Mouse (Mus musculus): ENCODE measurements around the gene Ggact. TPM values are rescaled to one million over a fixed set of nuclear protein-coding genes. Genes with fewer than 3 reads are reported as not detected.

Ggact gene
- polyA plus RNA-seq, 1 experiment from 2014 or later, result 9.8 TPM

DNA sequence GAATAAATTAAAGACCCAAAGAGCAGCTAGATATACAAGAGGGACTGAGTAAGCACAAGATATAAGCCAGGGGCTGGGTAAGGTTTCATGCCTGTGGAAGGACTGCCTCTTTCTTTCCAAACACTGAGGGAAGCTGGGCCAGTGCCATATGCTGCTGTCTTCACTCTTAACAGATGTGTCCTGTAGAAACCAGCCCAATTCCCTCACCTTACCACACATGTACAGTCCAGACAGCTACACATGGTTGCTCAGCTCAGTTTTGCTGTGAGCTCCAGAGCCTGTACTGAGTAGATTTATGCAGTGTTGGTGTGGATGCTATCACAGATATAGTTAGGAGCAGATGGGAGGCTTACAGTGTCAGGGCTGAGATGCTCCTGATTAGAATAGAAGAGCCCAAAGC, 12.9 kb downstream of the Ggact start:
- H3K36me3 ChIP-seq, result no peaks in the 10 kb centered on the region
- H3K4me3 ChIP-seq (replicated peaks), result no peak overlapping the region
- H3K27ac ChIP-seq, result no peak overlapping the region
- ATAC-seq (ENCODE audit: insufficient number of reproducible peaks, insufficient read depth, low FRiP score, low TSS enrichment, low read depth), result no peak
- H3K27me3 ChIP-seq, result no peaks in the 10 kb centered on the region
- peaks cover 17% of the 10 kb centered on the region for H3K4me1 ChIP-seq (replicated peaks)
- H3K9me3 ChIP-seq, result no peaks in the 10 kb centered on the region
- H3K9ac ChIP-seq (replicated peaks), result no peak overlapping the region
- H3K4me2 ChIP-seq, result no peak overlapping the region

DNA sequence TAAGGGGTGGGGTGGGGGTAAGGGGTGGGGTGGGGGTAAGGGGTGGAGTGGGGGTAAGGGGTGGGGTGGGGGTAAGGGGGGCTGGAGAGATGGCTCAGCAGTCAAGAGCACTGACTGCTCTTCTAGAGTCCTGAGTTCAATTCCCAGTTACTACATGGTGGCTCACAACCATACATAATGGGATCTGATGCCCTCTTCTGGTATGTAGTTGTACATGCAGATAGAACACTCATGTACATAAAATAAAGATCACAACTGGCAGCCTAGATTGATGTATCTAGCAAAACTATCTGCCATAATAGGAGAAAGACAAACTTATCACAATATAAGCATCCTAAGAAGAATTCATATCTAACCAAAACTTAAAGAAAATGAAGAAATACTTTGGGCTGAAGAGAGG, 15.0 kb downstream of the Ggact start:
- no peak for ATAC-seq (ENCODE audit: insufficient number of reproducible peaks, insufficient read depth, low FRiP score, low TSS enrichment, low read depth)
- Histone ChIP-seq H3K9ac (replicated peaks) (no peak overlapping the region), H3K36me3 (no peaks in the 10 kb centered on the region), H3K27me3 (no peaks in the 10 kb centered on the region), H3K4me1 (replicated peaks) (peaks cover 17% of the 10 kb centered on the region), H3K4me2 (no peak overlapping the region), H3K27ac (no peak overlapping the region), H3K4me3 (replicated peaks) (no peak overlapping the region), H3K9me3 (no peaks in the 10 kb centered on the region)

DNA sequence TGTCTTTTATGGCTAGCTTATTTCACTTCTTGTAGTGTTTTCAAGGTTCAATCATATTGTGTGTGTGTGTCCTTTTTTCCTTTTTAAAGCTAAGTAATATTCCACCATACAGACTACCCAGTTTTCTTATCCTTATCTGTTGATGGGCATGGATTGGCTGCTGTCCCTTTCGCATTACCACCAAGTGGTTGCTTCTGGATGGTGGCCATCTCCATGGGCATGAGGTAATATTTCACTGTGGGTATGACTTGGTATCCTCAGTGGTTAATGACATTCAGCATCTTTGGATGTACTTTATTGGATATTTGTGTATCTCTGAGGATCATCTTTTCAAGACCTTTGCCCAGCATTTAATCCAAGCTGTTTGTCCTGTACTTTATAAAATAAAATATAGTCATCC, 17.5 kb downstream of the Ggact start:
- peaks cover 8% of the 10 kb centered on the region; the same call in 1 of the 2 replicates for H3K36me3 ChIP-seq
- no peaks in the 10 kb centered on the region for H3K4me1 ChIP-seq (replicated peaks)
- no peaks in the 10 kb centered on the region for H3K9me3 ChIP-seq
- no peak for ATAC-seq (ENCODE audit: insufficient number of reproducible peaks, insufficient read depth, low FRiP score, low TSS enrichment, low read depth)
- H3K9ac ChIP-seq (replicated peaks), result no peak overlapping the region
- no peak overlapping the region for H3K27ac ChIP-seq
- H3K4me3 ChIP-seq (replicated peaks), result no peak overlapping the region
- WGBS, result 96% methylated on average over 1 of the region's 1 CpGs
- no peak overlapping the region for H3K4me2 ChIP-seq
- H3K27me3 ChIP-seq, result no peaks in the 10 kb centered on the region

DNA sequence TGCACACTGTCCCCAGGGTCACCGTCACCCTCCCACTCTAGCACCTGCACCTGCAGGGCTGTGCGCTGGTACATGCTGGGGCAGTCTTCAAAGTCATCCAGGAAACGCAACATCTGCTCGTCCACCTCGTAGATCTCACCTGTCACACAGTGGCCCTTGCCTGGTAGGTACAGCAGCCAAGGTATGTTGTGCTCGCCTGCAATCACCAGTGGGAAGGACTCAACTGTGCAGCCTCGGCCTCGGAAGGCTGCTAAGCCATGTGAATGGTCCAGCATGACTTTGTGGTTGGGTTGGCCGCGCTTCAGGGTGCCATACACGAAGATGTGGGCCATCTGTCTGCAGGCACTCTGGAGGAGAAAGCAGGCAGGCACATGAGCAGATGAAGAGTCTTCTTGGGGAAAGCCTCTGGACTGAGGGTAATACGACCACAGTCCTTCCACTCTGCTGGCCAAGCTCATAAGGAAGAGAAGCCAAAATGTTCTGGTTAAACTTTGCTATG, 22.0 kb downstream of the Ggact start:
- no peak overlapping the region for H3K27ac ChIP-seq
- peaks cover 14% of the 10 kb centered on the region for H3K4me1 ChIP-seq (replicated peaks)
- no peaks in the 10 kb centered on the region for H3K27me3 ChIP-seq
- H3K4me3 ChIP-seq (replicated peaks), result no peak overlapping the region
- no peak overlapping the region for H3K4me2 ChIP-seq
- ATAC-seq (ENCODE audit: insufficient number of reproducible peaks, insufficient read depth, low FRiP score, low TSS enrichment, low read depth), result no peak
- no peaks in the 10 kb centered on the region for H3K9me3 ChIP-seq
- H3K36me3 ChIP-seq, result peaks cover 8% of the 10 kb centered on the region; the same call in 1 of the 2 replicates
- H3K9ac ChIP-seq (replicated peaks), result no peak overlapping the region
- WGBS, result 89% methylated on average over 12 of the region's 12 CpGs

DNA sequence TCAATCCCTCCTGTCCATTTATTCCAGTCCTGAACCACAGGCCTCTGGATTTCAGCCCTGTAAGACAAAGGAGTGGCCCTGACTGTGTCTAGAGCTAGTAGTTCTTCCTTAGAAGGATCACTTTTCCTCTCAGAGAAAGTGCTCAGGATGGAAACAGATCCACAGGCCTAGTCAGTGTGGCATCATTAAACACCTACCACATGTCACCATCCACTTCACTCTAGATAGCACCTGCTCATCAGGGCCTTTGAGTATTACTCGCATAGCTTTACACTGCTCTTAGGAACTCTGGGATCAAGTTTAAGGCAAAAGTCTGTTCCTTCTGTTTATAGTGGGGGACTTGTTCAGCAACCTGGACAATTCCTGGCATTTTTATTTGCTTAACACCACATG, 25.1 kb downstream of the Ggact start:
- no peak overlapping the region for H3K9ac ChIP-seq (replicated peaks)
- H3K36me3 ChIP-seq, result peaks cover 8% of the 10 kb centered on the region; the same call in 1 of the 2 replicates
- no peak for ATAC-seq (ENCODE audit: insufficient number of reproducible peaks, insufficient read depth, low FRiP score, low TSS enrichment, low read depth)
- no peaks in the 10 kb centered on the region for H3K9me3 ChIP-seq
- WGBS, result 73% methylated on average over 1 of the region's 1 CpGs
- H3K4me3 ChIP-seq (replicated peaks), result no peak overlapping the region
- H3K27ac ChIP-seq, result no peak overlapping the region
- H3K4me2 ChIP-seq, result no peak overlapping the region
- H3K4me1 ChIP-seq (replicated peaks), result peaks cover 20% of the 10 kb centered on the region
- H3K27me3 ChIP-seq, result no peaks in the 10 kb centered on the region

DNA sequence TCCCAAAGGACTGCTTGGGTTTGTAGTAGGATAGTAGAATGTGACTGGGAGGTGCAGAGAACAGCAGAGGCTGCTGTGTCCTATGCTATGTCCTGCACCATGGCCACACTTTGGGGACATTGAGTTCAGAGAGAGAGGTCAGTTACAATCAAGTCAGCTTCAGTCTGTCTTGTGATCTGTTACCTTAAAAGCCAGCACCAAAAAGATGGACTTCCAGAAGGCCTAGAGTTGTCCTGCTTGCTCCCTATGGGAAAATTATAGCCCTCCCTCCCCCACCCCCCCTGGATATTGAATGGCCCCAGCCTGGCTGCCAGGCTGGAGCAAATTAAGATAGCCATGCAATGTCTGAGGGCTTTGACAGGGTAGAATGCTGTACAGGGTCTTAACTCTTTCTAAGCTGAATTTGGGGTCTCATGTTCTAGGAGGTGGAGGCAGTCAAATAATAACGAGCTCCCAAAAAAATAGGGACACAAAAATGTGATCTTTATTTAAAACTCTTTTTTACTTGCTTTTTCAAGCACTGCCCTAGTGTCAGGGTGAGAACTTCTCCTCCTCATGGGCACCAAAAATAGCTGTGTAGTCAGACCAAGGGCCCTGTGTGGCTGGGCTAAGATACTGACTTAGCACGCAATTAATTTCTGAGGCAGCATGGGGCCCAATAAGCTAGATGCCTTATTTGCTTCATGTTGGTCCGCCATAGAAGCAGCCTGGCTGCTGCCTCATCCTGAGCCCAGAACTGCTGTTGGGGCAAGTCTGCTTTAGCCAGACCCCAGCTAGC, 25.7 kb downstream of the Ggact start:
- Histone ChIP-seq H3K4me2 (no peak overlapping the region), H3K27ac (no peak overlapping the region), H3K4me3 (replicated peaks) (no peak overlapping the region), H3K4me1 (replicated peaks) (peaks cover 26% of the 10 kb centered on the region), H3K36me3 (peaks cover 8% of the 10 kb centered on the region; the same call in 1 of the 2 replicates), H3K9me3 (no peaks in the 10 kb centered on the region), H3K9ac (replicated peaks) (no peak overlapping the region), H3K27me3 (no peaks in the 10 kb centered on the region)
- 61% methylated on average over 3 of the region's 3 CpGs for WGBS
- ATAC-seq (ENCODE audit: insufficient number of reproducible peaks, insufficient read depth, low FRiP score, low TSS enrichment, low read depth), result no peak

DNA sequence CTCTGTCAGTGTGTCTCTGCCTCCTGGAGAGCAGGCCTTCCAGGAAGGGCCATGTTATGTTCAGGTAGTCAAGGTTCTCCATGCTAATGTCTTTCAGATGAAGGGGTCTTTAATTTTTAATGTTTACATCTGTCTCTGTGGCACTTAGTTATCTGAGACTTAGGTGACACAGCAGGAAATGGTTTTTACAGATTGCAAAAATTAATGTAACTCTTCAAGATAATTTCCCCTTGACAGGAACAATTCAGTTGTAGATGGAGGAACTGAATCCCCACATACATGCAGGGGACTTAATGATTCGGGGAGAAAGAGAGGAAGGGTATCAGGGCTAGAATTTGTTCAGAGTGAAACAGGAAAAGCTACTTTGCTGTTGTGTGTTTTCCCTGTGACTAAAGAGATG, 26.3 kb downstream of the Ggact start:
- Histone ChIP-seq H3K27me3 (no peaks in the 10 kb centered on the region), H3K4me1 (replicated peaks) (peaks cover 32% of the 10 kb centered on the region), H3K9me3 (no peaks in the 10 kb centered on the region), H3K9ac (replicated peaks) (no peak overlapping the region), H3K4me2 (no peak overlapping the region), H3K27ac (no peak overlapping the region), H3K4me3 (replicated peaks) (no peak overlapping the region), H3K36me3 (peaks cover 8% of the 10 kb centered on the region; the same call in 1 of the 2 replicates)
- ATAC-seq (ENCODE audit: insufficient number of reproducible peaks, insufficient read depth, low FRiP score, low TSS enrichment, low read depth), result no peak
- 81% methylated on average over 1 of the region's 1 CpGs for WGBS

DNA sequence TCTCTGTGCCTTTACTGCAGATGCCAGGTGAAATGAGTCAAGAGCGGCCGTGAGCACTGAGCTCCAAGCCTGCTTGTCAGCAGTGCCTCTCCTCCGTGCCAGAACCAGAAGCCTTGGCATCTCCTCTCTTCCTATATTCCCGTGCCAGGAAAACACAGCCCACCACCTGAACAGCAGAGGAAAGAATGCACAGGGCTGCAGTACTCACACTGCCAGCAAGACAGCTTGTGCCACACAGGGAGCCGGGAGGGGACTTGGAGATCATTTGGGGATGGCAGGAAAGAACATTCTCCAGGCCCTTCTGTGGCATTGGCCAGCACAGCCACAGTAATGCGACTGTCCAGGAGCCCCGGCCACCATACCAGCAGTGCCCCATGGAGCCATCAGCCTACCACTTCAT, 27.7 kb downstream of the Ggact start:
- 94% methylated on average over 7 of the region's 7 CpGs for WGBS
- H3K4me2 ChIP-seq, result no peak overlapping the region
- H3K4me3 ChIP-seq (replicated peaks), result no peak overlapping the region
- no peaks in the 10 kb centered on the region for H3K9me3 ChIP-seq
- H3K36me3 ChIP-seq, result no peaks in the 10 kb centered on the region; the same call in 1 of the 2 replicates
- no peak overlapping the region for H3K9ac ChIP-seq (replicated peaks)
- ATAC-seq (ENCODE audit: insufficient number of reproducible peaks, insufficient read depth, low FRiP score, low TSS enrichment, low read depth), result no peak
- peaks cover 40% of the 10 kb centered on the region for H3K4me1 ChIP-seq (replicated peaks)
- H3K27ac ChIP-seq, result no peak overlapping the region
- H3K27me3 ChIP-seq, result no peaks in the 10 kb centered on the region

DNA sequence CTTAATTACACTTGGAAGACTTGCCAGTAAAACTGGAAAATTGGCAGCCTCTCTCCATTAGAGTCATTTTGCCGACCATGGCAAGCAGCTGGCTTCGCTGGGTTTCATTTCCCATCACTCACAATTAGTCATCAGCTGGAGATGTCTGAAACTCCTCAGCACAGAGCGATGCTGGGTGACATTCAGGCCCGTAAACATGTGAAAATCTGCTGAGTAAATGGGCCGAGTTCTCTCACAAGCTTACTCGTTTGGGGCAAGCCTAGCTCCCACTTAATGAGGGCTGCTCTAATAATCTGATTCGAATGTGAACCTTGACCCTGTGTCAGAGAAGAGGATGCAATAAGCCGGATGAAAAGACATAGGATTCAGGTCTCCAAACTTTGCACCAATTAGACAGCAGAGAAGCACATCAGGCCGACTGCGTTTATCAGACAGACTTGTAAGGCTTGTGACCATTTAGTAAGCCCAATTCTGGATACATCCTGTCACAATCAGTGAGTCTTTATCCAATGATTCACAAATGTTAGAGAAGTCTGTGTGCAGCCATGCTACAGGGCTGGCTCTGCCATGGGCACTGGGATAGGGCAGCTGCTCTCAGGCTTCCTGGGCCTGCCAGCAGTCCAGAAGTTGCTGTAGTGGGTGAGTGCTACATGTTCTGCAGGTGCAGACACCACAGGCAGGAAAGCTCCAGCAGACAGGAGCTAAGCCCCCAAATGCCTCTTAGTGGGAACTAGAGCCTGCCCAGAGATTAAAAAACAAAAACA, 29.6 kb downstream of the Ggact start:
- Histone ChIP-seq H3K4me1 (replicated peaks) (peaks cover 40% of the 10 kb centered on the region), H3K9ac (replicated peaks) (no peak overlapping the region), H3K27me3 (0 out of 2 replicates have a peak, but pooled peaks cover 4% of the 10 kb centered on the region), H3K4me2 (no peak overlapping the region), H3K36me3 (no peaks in the 10 kb centered on the region; the same call in 1 of the 2 replicates), H3K4me3 (replicated peaks) (no peak overlapping the region), H3K27ac (no peak overlapping the region), H3K9me3 (no peaks in the 10 kb centered on the region)
- ATAC-seq (ENCODE audit: insufficient number of reproducible peaks, insufficient read depth, low FRiP score, low TSS enrichment, low read depth), result no peak
- WGBS, result 23% methylated on average over 10 of the region's 10 CpGs

DNA sequence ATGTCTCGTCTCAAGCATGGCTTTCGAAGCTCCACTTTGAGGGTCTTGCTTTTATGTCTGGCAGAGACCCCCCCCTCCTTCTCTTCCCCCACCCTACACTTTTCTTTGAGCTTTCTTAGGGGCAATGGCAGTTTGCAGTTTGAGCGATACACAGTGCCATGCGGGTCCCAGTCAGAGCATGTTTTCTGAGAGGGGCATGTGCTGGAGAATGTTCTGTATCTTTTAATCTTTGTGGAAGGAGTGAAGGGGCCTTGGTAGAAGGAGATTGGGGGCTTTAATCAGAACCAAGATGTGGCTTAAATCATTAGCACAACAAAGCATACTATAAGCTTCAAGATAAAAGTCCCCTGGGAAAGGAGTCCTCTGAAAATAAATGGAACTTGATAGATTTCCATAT, 30.1 kb downstream of the Ggact start:
- H3K9ac ChIP-seq (replicated peaks), result no peak overlapping the region
- H3K27me3 ChIP-seq, result 0 out of 2 replicates have a peak, but pooled peaks cover 4% of the 10 kb centered on the region
- no peak overlapping the region for H3K4me2 ChIP-seq
- no peaks in the 10 kb centered on the region for H3K9me3 ChIP-seq
- ATAC-seq (ENCODE audit: insufficient number of reproducible peaks, insufficient read depth, low FRiP score, low TSS enrichment, low read depth), result no peak
- no peak overlapping the region for H3K4me3 ChIP-seq (replicated peaks)
- H3K36me3 ChIP-seq, result no peaks in the 10 kb centered on the region; the same call in 1 of the 2 replicates
- no peak overlapping the region for H3K27ac ChIP-seq
- 50% methylated on average over 4 of the region's 4 CpGs for WGBS
- peaks cover 34% of the 10 kb centered on the region for H3K4me1 ChIP-seq (replicated peaks)

DNA sequence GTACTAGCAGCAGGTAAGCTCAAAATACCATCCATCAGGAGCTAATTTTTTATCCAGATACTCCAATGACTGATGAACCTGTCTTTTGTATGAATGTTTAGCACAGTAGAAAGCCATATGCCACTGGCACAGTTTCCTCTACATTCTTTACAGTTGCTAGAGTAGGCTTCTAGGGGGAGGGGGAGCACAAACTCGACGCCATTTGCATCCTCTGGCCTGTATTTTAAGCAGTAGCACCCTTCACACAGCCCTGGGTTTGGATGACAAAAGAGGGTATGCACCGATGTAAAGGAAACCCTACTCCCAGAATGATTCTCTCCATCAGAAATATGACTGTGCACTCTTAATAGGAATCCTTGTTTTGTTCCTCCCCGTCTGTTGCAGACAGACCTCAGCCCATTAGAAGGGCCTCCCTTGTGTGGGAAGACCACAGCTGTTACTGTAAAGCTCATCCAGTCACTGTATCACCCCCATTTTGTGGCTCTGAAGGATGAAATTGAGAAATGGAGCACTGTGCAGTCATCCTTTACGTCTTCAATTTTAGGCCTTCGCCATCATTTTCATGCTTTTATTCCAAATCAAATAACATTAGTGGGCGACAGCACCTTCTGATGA, 30.7 kb downstream of the Ggact start:
- Histone ChIP-seq H3K9me3 (no peaks in the 10 kb centered on the region), H3K27me3 (0 out of 2 replicates have a peak, but pooled peaks cover 4% of the 10 kb centered on the region), H3K9ac (replicated peaks) (no peak overlapping the region), H3K36me3 (no peaks in the 10 kb centered on the region; the same call in 1 of the 2 replicates), H3K4me3 (replicated peaks) (no peak overlapping the region), H3K27ac (no peak overlapping the region), H3K4me1 (replicated peaks) (peaks cover 29% of the 10 kb centered on the region), H3K4me2 (no peak overlapping the region; the same call in 1 of the 2 replicates)
- 68% methylated on average over 7 of the region's 7 CpGs for WGBS
- ATAC-seq (ENCODE audit: insufficient number of reproducible peaks, insufficient read depth, low FRiP score, low TSS enrichment, low read depth), result no peak
